Mouse (Mus musculus) liver, embryonic 15.5 days (tissue): Measurements from ENCODE around the gene Chd9. TPM values are rescaled to one million over a fixed set of nuclear protein-coding genes. Genes with fewer than 3 reads are reported as not detected.

Source experiments
- ATAC-seq: fragments of 200-750 bp; cut with Nextera tagmentation; 2 replicates; pipeline ENCODE4 v1.8.0; 2017; ENCODE audit warnings: moderate number of reproducible peaks, mild to moderate bottlenecking, moderate library complexity; ENCODE audit not compliant: insufficient read depth
- H3K27ac ChIP-seq: fragments of 300-500 bp; sonication (generic); replicated peaks from 2 replicates; pipeline ENCODE4 v1.5.1; 2015; ENCODE audit warnings: mild to moderate bottlenecking, inconsistent platforms
- H3K27me3 ChIP-seq: fragments of 300-500 bp; sonication (generic); 2 replicates; pipeline ENCODE4 v1.6.1; 2015; ENCODE audit warnings: mild to moderate bottlenecking, inconsistent platforms
- H3K36me3 ChIP-seq: fragments of 300-500 bp; sonication (generic); replicated peaks from 2 replicates; pipeline ENCODE4 v1.6.1; 2015; ENCODE audit warnings: moderate library complexity, mild to moderate bottlenecking, inconsistent platforms
- H3K4me1 ChIP-seq: fragments of 300-500 bp; sonication (generic); replicated peaks from 2 replicates; pipeline ENCODE4 v1.6.1; 2015; ENCODE audit warnings: inconsistent platforms
- H3K4me2 ChIP-seq: fragments of 300-500 bp; sonication (generic); 2 replicates; pipeline ENCODE4 v1.6.1; 2015; ENCODE audit warnings: moderate library complexity, mild to moderate bottlenecking, inconsistent platforms
- H3K4me3 ChIP-seq: fragments of 300-500 bp; sonication (generic); replicated peaks from 2 replicates; pipeline ENCODE4 v1.5.1; 2015; ENCODE audit warnings: mild to moderate bottlenecking, inconsistent platforms
- H3K9ac ChIP-seq: fragments of 300-500 bp; sonication (generic); 2 replicates; pipeline ENCODE4 v1.6.1; 2015; ENCODE audit warnings: moderate library complexity, mild to moderate bottlenecking, inconsistent platforms
- H3K9me3 ChIP-seq: fragments of 300-500 bp; sonication (generic); replicated peaks from 2 replicates; pipeline ENCODE4 v1.6.1; 2016; ENCODE audit warnings: inconsistent platforms
- WGBS: fragments of 180-500 bp; shearing (Covaris S2); methylation state at CpG from one replicate; pipeline ENCODE4 v1.1.7; 2015; ENCODE audit warnings: mixed read lengths; ENCODE audit not compliant: insufficient replicate concordance; 5-methylcytosine and 5-hydroxymethylcytosine counted together
- polyA plus RNA-seq: library from polyadenylated mRNA; unstranded; fragments of >200 nt; fragmentation: Nextera tagmentation; extraction: Ambion mirVana; gene quantifications from 2 replicates; pipeline ENCODE4 v1.2.1, GENCODE M21; 2015

Gene Chd9
- polyA plus RNA-seq, 1 experiment from 2014 or later = 13.2 TPM

DNA sequence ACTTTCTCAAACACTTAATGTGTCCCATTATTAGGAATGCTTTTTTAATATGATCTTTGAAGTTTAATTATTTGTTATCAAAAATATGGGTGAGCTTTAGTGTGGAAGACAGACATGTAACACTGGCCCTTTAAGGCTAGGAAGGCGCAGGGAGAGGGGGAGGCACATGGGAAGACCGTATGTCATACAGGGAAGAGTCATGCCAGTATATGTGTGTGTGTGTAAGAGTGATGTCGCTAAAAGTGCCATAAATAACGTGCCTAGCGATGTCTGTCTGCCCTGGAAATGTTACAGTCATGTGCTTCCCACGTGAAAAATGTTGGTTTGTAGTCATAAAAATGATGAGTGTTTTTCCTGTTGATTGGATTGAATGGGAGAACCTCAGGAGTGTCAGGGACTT is 208.8 kb downstream of the Chd9 start:
- Histone ChIP-seq H3K9ac (no peak overlapping the region), H3K4me2 (no peak overlapping the region), H3K36me3 (peaks cover 61% of the 10 kb centered on the region), H3K27me3 (no peaks in the 10 kb centered on the region), H3K4me1 (no peaks in the 10 kb centered on the region), H3K27ac (no peak overlapping the region), H3K4me3 (no peak overlapping the region), H3K9me3 (no peaks in the 10 kb centered on the region)
- ATAC-seq = no peak
- WGBS = 71% methylated on average over 6 of the region's 6 CpGs

DNA sequence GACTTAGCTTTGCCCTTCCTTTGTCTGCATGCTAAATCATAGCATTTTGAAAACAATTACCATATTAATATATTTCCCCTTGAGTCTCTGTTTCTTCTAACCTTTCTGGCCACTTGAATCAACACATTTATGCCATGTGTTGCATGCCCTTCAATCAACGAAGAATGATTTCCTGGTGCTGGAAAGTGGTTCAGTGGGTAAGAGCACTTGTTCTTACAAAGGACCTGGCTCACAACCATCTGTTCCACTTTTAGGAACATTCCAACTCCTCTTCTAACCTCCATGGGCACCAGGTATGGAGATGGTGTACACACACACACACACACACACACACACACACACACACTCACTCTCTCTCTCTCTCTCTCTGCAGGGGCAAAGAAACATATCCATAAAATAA is 210.5 kb downstream of the Chd9 start:
- ATAC-seq = no peak
- H3K4me2 ChIP-seq = no peak overlapping the region
- no peaks in the 10 kb centered on the region for H3K9me3 ChIP-seq
- 89% methylated on average over 1 of the region's 1 CpGs for WGBS
- H3K36me3 ChIP-seq = peaks cover 68% of the 10 kb centered on the region
- H3K4me1 ChIP-seq = no peaks in the 10 kb centered on the region
- H3K9ac ChIP-seq = no peak overlapping the region
- H3K27me3 ChIP-seq = no peaks in the 10 kb centered on the region
- H3K27ac ChIP-seq = no peak overlapping the region
- H3K4me3 ChIP-seq = no peak overlapping the region

DNA sequence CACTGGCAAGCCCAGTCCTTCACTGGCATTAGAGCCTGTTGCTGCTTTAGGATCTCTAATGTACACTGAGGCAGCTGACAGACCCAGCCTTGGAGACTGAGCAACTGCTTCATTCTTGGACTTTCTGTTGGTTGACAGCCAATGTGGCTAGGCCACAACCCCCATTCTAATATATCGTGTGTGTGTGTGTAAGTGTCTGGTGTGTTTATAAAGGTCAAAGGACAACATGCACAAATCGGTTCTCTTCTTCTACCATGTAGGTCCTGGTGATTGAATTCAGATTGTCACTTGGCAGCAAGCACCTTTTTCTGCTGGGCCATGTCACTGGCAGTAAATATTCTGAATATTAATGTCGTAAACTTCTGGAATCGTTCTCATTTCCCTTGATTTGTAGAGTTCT is 218.2 kb downstream of the Chd9 start:
- Histone ChIP-seq H3K36me3 (peaks cover 48% of the 10 kb centered on the region), H3K4me2 (no peak overlapping the region), H3K27ac (no peak overlapping the region), H3K4me1 (0 out of 2 replicates have a peak, but pooled peaks cover 3% of the 10 kb centered on the region), H3K27me3 (no peaks in the 10 kb centered on the region), H3K9me3 (no peaks in the 10 kb centered on the region), H3K9ac (no peak overlapping the region), H3K4me3 (no peak overlapping the region)
- ATAC-seq = no peak
- 72% methylated on average over 4 of the region's 4 CpGs for WGBS

DNA sequence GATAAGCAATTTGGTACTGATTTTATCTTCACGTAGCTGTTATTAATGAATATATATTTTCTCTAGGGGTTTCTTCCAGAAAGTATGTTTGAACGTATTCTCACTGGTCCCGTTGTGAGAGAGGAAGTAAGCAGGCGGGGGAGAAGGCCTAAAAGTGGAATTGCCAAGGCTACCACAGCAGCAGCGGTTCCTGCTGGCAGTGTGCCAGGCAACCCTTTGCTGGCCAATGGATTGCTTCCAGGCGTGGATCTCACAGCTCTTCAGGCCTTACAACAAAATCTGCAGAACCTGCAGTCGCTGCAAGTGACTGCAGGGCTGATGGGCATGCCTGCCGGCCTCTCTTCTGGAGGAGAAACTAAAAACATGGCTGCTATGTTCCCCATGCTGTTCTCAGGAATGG is 222.9 kb downstream of the Chd9 start:
- WGBS = 53% methylated on average over 8 of the region's 8 CpGs
- H3K4me2 ChIP-seq = no peak overlapping the region
- 0 out of 2 replicates have a peak, but pooled peaks cover 3% of the 10 kb centered on the region for H3K4me1 ChIP-seq
- no peaks in the 10 kb centered on the region for H3K27me3 ChIP-seq
- H3K27ac ChIP-seq = no peak overlapping the region
- H3K9ac ChIP-seq = no peak overlapping the region
- peaks cover 24% of the 10 kb centered on the region for H3K36me3 ChIP-seq
- no peak for ATAC-seq
- H3K9me3 ChIP-seq = no peaks in the 10 kb centered on the region
- no peak overlapping the region for H3K4me3 ChIP-seq

DNA sequence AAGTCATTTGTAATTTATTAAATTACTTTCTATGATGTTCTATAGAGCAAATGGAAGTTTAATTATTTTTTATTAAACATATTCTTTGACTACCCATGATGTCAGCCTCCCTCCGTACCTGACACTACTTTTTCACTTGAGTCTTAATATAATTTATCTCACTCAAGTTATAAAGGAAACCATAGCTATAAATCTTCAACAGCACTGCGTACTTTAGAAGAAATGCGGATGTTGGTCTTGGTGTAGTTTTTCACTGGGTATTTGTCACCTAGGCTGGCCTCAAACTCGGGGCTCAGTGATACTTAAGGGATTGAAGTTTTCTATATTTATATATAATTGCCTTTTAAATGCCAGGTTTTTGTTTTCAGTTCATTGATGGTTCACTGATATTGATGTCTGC is 226.3 kb downstream of the Chd9 start:
- Histone ChIP-seq H3K36me3 (peaks cover 18% of the 10 kb centered on the region), H3K4me3 (no peak overlapping the region), H3K4me1 (0 out of 2 replicates have a peak, but pooled peaks cover 3% of the 10 kb centered on the region), H3K27ac (no peak overlapping the region), H3K9ac (no peak overlapping the region), H3K4me2 (no peak overlapping the region), H3K27me3 (no peaks in the 10 kb centered on the region), H3K9me3 (no peaks in the 10 kb centered on the region)
- 73% methylated on average over 4 of the region's 4 CpGs for WGBS
- no peak for ATAC-seq

DNA sequence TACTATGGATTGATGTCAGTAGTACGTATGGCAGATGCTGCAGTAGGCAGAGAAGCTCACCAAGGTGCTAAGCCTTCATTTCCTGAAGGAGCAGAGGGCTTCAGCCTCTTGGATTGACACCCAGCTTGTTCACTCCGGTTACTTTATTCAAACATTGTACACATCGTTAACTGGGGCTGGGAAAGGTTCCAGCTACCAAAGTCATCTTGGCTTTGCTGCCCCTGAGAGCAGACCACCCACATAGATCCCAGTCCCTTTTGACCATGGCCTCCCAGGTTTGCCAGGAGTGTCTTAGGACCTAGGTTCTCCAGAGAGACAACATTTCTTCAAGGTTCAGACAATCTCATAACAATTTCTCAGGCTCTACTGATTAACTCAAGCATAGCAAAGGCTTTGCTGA is 228.7 kb downstream of the Chd9 start:
- H3K4me2 ChIP-seq = no peak overlapping the region
- H3K36me3 ChIP-seq = peaks cover 3% of the 10 kb centered on the region
- 65% methylated on average over 3 of the region's 3 CpGs for WGBS
- no peak overlapping the region for H3K9ac ChIP-seq
- H3K4me1 ChIP-seq = peaks cover 5% of the 10 kb centered on the region
- no peak for ATAC-seq
- no peak overlapping the region for H3K4me3 ChIP-seq
- no peaks in the 10 kb centered on the region for H3K27me3 ChIP-seq
- no peak overlapping the region for H3K27ac ChIP-seq
- H3K9me3 ChIP-seq = no peaks in the 10 kb centered on the region

DNA sequence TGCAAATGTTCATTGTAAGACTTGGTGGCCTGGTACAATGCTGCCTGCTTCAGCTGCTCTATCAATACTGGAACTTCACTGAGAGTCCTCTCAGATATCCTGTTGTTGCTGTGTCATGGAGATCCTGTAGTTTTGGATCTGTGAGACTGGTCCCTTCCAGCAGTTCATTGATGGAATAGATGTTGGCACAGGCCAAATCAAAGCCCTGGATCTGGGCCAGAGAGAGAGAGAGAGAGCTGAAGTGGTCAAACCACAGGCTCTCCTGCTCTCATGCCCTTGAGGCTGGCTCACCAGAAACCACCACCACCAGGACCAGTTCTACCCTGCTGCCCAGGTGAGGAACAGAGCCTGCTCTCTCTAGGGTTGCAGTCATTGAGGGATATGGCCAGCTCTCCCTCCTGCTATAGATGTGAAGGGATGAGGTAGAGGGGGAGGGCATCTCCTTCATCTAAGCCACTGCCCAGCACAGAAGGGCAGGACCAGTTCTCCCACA is 231.0 kb downstream of the Chd9 start:
- no peak for ATAC-seq
- Histone ChIP-seq H3K4me3 (no peak overlapping the region), H3K4me2 (no peak overlapping the region), H3K36me3 (no peaks in the 10 kb centered on the region), H3K27me3 (no peaks in the 10 kb centered on the region), H3K27ac (no peak overlapping the region), H3K9ac (no peak overlapping the region), H3K9me3 (no peaks in the 10 kb centered on the region), H3K4me1 (peaks cover 5% of the 10 kb centered on the region)

DNA sequence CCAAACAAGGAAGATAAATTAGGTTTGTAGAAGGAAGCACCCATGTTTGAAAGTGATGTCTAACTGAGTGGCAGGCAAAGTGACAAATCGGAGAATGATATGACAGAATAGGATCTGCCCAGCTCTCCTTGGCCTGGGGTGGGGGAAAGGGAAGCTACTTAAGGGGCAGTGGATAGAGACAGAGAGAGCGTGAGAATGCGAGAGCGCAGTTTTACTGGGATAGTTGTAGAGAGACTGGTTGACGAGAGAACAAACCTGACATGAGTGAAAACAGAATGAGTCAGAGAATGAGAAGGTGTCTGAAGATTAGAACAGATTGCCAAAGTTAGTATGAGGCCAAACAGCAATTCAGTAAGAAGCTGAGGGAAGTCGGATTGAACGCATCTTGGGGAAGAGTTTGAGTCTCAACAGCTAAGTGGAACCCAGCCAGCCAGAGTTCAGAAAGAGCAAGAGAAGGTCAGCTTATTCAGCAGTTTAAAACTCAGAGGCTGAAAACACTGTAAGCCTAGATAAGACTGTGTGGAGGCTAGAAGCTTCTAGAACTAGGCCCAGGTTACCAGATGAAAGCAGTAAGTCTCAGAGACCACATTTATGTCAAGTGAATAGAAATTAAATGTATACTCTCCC is 231.8 kb downstream of the Chd9 start:
- Histone ChIP-seq H3K27me3 (no peaks in the 10 kb centered on the region), H3K4me1 (peaks cover 5% of the 10 kb centered on the region), H3K4me3 (no peak overlapping the region), H3K4me2 (no peak overlapping the region), H3K36me3 (no peaks in the 10 kb centered on the region), H3K9me3 (no peaks in the 10 kb centered on the region), H3K9ac (no peak overlapping the region), H3K27ac (no peak overlapping the region)
- 75% methylated on average over 7 of the region's 7 CpGs for WGBS
- no peak for ATAC-seq

DNA sequence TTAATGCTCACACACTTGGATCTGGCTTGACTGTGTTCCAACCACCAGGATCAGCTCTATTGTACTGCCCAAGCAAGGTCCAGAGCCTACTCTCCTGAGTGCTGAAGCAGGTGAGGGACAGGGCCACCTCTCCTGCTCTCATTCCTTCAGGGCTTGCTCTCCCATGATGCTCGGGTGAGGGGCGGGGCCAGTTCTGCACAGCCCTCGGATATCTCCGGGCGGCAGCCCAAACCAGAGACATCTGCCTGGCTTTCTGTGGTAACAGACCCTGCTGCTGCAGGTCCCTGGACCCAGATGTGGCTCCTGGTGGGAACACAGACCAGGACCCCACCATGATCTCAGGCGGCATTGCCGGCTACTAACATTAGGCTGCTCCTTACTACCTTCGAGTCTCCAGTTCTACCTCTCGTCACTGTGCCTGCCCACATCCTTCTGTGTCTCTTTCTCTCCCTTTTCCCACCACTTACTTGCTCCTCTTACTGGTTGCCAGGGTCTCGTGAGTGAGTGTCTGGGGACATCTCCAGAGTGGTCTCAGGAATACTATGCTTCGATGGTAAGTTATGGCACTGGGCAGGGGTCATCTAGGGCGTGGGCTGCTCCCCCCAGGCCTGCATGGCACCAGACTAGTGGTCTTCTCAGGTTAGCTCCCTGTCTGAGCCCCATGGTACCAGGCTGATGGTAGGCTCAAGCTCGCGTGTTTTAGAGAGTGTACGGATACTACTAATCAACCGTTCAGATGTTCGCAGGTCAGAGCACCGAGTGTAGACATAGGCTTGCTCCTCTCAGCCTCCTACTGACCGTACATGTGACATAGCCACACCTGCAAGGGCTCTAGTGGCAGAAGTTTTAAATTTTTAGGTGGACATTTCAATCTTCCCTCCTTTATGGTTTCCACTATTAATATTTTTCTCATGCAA is 232.7 kb downstream of the Chd9 start:
- Histone ChIP-seq H3K4me1 (peaks cover 5% of the 10 kb centered on the region), H3K36me3 (no peaks in the 10 kb centered on the region), H3K27ac (no peak overlapping the region), H3K9ac (no peak overlapping the region), H3K4me3 (peak overlapping the region; percentile 13; the same call in 1 of the 2 replicates), H3K27me3 (no peaks in the 10 kb centered on the region), H3K9me3 (no peaks in the 10 kb centered on the region), H3K4me2 (peak overlapping the region; percentile 52)
- peak; percentile 78 for ATAC-seq
- 55% methylated on average over 19 of the region's 19 CpGs for WGBS

DNA sequence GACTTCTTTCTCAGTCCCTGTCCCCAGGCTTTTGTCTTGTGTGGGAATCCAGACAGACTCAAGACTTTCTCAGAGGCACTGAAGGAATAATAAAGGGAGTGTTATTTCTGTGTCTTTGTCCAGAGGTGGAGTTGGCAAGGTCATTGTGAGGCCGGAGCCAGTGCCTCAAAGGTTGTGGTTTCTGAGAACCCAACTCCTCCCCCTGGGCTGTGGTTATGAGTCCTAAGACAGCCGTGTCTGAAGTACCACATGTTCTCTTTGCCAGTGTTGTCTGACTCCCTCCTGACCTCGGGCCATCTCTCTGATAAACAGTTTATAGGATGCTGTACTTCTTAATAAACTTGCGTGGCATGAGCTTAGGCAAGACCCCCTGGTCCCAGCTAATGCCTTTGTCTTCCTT is 237.0 kb downstream of the Chd9 start:
- no peak for ATAC-seq
- no peaks in the 10 kb centered on the region for H3K36me3 ChIP-seq
- no peak overlapping the region for H3K4me2 ChIP-seq
- 18% methylated on average over 4 of the region's 4 CpGs for WGBS
- no peak overlapping the region for H3K9ac ChIP-seq
- H3K27me3 ChIP-seq = no peaks in the 10 kb centered on the region
- H3K4me1 ChIP-seq = peaks cover 15% of the 10 kb centered on the region
- H3K4me3 ChIP-seq = no peak overlapping the region
- H3K27ac ChIP-seq = no peak overlapping the region
- no peaks in the 10 kb centered on the region for H3K9me3 ChIP-seq

DNA sequence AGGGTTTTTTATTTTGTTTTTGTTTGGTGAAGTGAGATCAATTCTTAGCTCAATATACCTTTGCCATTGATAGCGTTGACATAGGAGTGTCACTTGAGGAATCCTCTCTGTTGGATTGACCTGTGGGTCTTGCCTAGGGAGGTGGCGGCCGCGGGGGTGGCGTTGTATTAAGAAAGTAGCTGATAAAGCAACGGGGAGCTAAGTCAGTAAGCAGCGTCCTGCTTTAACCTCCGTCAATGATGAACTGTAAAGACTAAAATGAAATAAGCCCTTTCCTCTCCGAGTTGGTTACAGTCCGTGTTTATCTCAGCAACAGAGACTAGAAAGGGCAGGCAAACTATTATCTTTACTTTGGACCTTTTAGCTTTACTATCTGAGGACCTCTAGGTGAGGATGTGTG is 241.3 kb downstream of the Chd9 start:
- H3K4me2 ChIP-seq = peak overlapping the region; percentile 85
- peak; percentile 40 for ATAC-seq
- H3K27ac ChIP-seq = peak overlapping the region; percentile 92
- peak overlapping the region; percentile 84 for H3K9ac ChIP-seq
- H3K4me1 ChIP-seq = peaks cover 27% of the 10 kb centered on the region
- no peaks in the 10 kb centered on the region for H3K27me3 ChIP-seq
- H3K9me3 ChIP-seq = no peaks in the 10 kb centered on the region
- peak overlapping the region; percentile 91 for H3K4me3 ChIP-seq
- no peaks in the 10 kb centered on the region for H3K36me3 ChIP-seq
- WGBS = 4% methylated on average over 10 of the region's 10 CpGs
